Mouse (Mus musculus): ENCODE measurements around the gene Cers1. TPM values are rescaled to one million over a fixed set of nuclear protein-coding genes. Genes with fewer than 3 reads are reported as not detected.

Cers1 gene
- polyA plus RNA-seq, 1 experiment = 0.61 TPM

- Histone ChIP-seq H3K27ac (ENCODE audit: insufficient read depth, low read length) (no peak overlapping the region), H3K27me3 (ENCODE audit: control insufficient read depth, insufficient read depth, low read length) (no peaks in the 10 kb centered on the region), H3K4me3 (ENCODE audit: extremely low read depth, insufficient read depth, insufficient read length) (no peak overlapping the region), H3K36me3 (ENCODE audit: control insufficient read depth, insufficient read depth, low read length) (no peaks in the 10 kb centered on the region), H3K4me1 (ENCODE audit: control insufficient read depth, insufficient read depth, insufficient read length) (peaks cover 18% of the 10 kb centered on the region; the same call in 1 of the 2 replicates)
- no peak for DNase-seq (ENCODE audit: low read depth in 1 of 2, low spot score in 2 of 2)
- TF ChIP-seq POLR2A (IDR thresholded peaks at IDR 0.05; ENCODE audit: low read depth, low read length) (no peak), CTCF (IDR thresholded peaks at IDR 0.05; ENCODE audit: extremely low read depth, insufficient read depth, insufficient read length, insufficient replicate concordance) (no peak)
- 79% methylated on average over 1 of the region's 1 CpGs for WGBS
Measured at GRCm38 (mm10) chr8:70356111-70356510, 40.5 kb downstream of the Cers1 start.

GRCm38 (mm10) chr8:70359411-70359810 lies 43.8 kb downstream of the Cers1 start:
- no peaks in the 10 kb centered on the region for H3K4me1 ChIP-seq (ENCODE audit: control insufficient read depth, insufficient read depth, insufficient read length)

GRCm38 (mm10) chr8:70360769-70361168 lies 45.2 kb downstream of the Cers1 start:
- H3K27me3 ChIP-seq (ENCODE audit: control insufficient read depth, insufficient read depth, low read length) = no peaks in the 10 kb centered on the region
- 60% methylated on average over 4 of the region's 4 CpGs for WGBS
- no peak overlapping the region for H3K27ac ChIP-seq (ENCODE audit: insufficient read depth, low read length)
- H3K4me1 ChIP-seq (ENCODE audit: control insufficient read depth, insufficient read depth, insufficient read length) = no peaks in the 10 kb centered on the region
- no peak for TF ChIP-seq CTCF (IDR thresholded peaks at IDR 0.05; ENCODE audit: extremely low read depth, insufficient read depth, insufficient read length, insufficient replicate concordance)
- no peak for TF ChIP-seq POLR2A (IDR thresholded peaks at IDR 0.05; ENCODE audit: low read depth, low read length)
- H3K4me3 ChIP-seq (ENCODE audit: extremely low read depth, insufficient read depth, insufficient read length) = no peak overlapping the region
- no peaks in the 10 kb centered on the region for H3K36me3 ChIP-seq (ENCODE audit: control insufficient read depth, insufficient read depth, low read length)
- no peak for DNase-seq (ENCODE audit: low read depth in 1 of 2, low spot score in 2 of 2)

More at GRCm38 (mm10) chr8:70359411-70359810, 43.8 kb downstream of the Cers1 start:
- WGBS = 81% methylated on average over 3 of the region's 3 CpGs
- TF ChIP-seq CTCF (IDR thresholded peaks at IDR 0.05; ENCODE audit: extremely low read depth, insufficient read depth, insufficient read length, insufficient replicate concordance) = no peak
- no peak for TF ChIP-seq POLR2A (IDR thresholded peaks at IDR 0.05; ENCODE audit: low read depth, low read length)
- Histone ChIP-seq H3K4me3 (ENCODE audit: extremely low read depth, insufficient read depth, insufficient read length) (no peak overlapping the region), H3K36me3 (ENCODE audit: control insufficient read depth, insufficient read depth, low read length) (no peaks in the 10 kb centered on the region), H3K27ac (ENCODE audit: insufficient read depth, low read length) (no peak overlapping the region), H3K27me3 (ENCODE audit: control insufficient read depth, insufficient read depth, low read length) (no peaks in the 10 kb centered on the region)
- DNase-seq (ENCODE audit: low read depth in 1 of 2, low spot score in 2 of 2) = no peak

- H3K36me3 ChIP-seq (ENCODE audit: control insufficient read depth, insufficient read depth, low read length) = no peaks in the 10 kb centered on the region
- WGBS = 85% methylated on average over 10 of the region's 10 CpGs
- no peak overlapping the region for H3K4me3 ChIP-seq (ENCODE audit: extremely low read depth, insufficient read depth, insufficient read length)
- no peak for TF ChIP-seq CTCF (IDR thresholded peaks at IDR 0.05; ENCODE audit: extremely low read depth, insufficient read depth, insufficient read length, insufficient replicate concordance)
- no peak for TF ChIP-seq POLR2A (IDR thresholded peaks at IDR 0.05; ENCODE audit: low read depth, low read length)
- no peaks in the 10 kb centered on the region for H3K27me3 ChIP-seq (ENCODE audit: control insufficient read depth, insufficient read depth, low read length)
- DNase-seq (ENCODE audit: low read depth in 1 of 2, low spot score in 2 of 2) = no peak
- H3K4me1 ChIP-seq (ENCODE audit: control insufficient read depth, insufficient read depth, insufficient read length) = no peaks in the 10 kb centered on the region
- no peak overlapping the region for H3K27ac ChIP-seq (ENCODE audit: insufficient read depth, low read length)
Measured at GRCm38 (mm10) chr8:70361484-70362032, 46.0 kb downstream of the Cers1 start.

- Histone ChIP-seq H3K27ac (ENCODE audit: insufficient read depth, low read length) (no peak overlapping the region), H3K27me3 (ENCODE audit: control insufficient read depth, insufficient read depth, low read length) (no peaks in the 10 kb centered on the region), H3K4me3 (ENCODE audit: extremely low read depth, insufficient read depth, insufficient read length) (no peak overlapping the region), H3K4me1 (ENCODE audit: control insufficient read depth, insufficient read depth, insufficient read length) (no peaks in the 10 kb centered on the region), H3K36me3 (ENCODE audit: control insufficient read depth, insufficient read depth, low read length) (no peaks in the 10 kb centered on the region)
- DNase-seq (ENCODE audit: low read depth in 1 of 2, low spot score in 2 of 2) = no peak
- TF ChIP-seq CTCF (IDR thresholded peaks at IDR 0.05; ENCODE audit: extremely low read depth, insufficient read depth, insufficient read length, insufficient replicate concordance) (no peak), POLR2A (IDR thresholded peaks at IDR 0.05; ENCODE audit: low read depth, low read length) (no peak)
- 75% methylated on average over 5 of the region's 5 CpGs for WGBS
Measured at GRCm38 (mm10) chr8:70364066-70364465, 48.5 kb downstream of the Cers1 start.

GRCm38 (mm10) chr8:70366588-70366987 lies 51.0 kb downstream of the Cers1 start:
- WGBS = 84% methylated on average over 5 of the region's 5 CpGs
- no peaks in the 10 kb centered on the region for H3K36me3 ChIP-seq (ENCODE audit: control insufficient read depth, insufficient read depth, low read length)
- DNase-seq (ENCODE audit: low read depth in 1 of 2, low spot score in 2 of 2) = no peak
- H3K4me1 ChIP-seq (ENCODE audit: control insufficient read depth, insufficient read depth, insufficient read length) = no peaks in the 10 kb centered on the region
- no peak overlapping the region for H3K27ac ChIP-seq (ENCODE audit: insufficient read depth, low read length)
- no peak overlapping the region for H3K4me3 ChIP-seq (ENCODE audit: extremely low read depth, insufficient read depth, insufficient read length)
- no peak for TF ChIP-seq CTCF (IDR thresholded peaks at IDR 0.05; ENCODE audit: extremely low read depth, insufficient read depth, insufficient read length, insufficient replicate concordance)
- TF ChIP-seq POLR2A (IDR thresholded peaks at IDR 0.05; ENCODE audit: low read depth, low read length) = no peak
- H3K27me3 ChIP-seq (ENCODE audit: control insufficient read depth, insufficient read depth, low read length) = no peaks in the 10 kb centered on the region

- no peak overlapping the region for H3K4me3 ChIP-seq (ENCODE audit: extremely low read depth, insufficient read depth, insufficient read length)
- H3K27ac ChIP-seq (ENCODE audit: insufficient read depth, low read length) = no peak overlapping the region
- WGBS = 95% methylated on average over 7 of the region's 7 CpGs
- peaks cover 14% of the 10 kb centered on the region for H3K4me1 ChIP-seq (ENCODE audit: control insufficient read depth, insufficient read depth, insufficient read length)
- no peaks in the 10 kb centered on the region for H3K36me3 ChIP-seq (ENCODE audit: control insufficient read depth, insufficient read depth, low read length)
- TF ChIP-seq POLR2A (IDR thresholded peaks at IDR 0.05; ENCODE audit: low read depth, low read length) (no peak), CTCF (IDR thresholded peaks at IDR 0.05; ENCODE audit: extremely low read depth, insufficient read depth, insufficient read length, insufficient replicate concordance) (no peak)
- DNase-seq (ENCODE audit: low read depth in 1 of 2, low spot score in 2 of 2) = no peak
- H3K27me3 ChIP-seq (ENCODE audit: control insufficient read depth, insufficient read depth, low read length) = peaks cover 18% of the 10 kb centered on the region
Measured at GRCm38 (mm10) chr8:70370476-70370875, 54.9 kb downstream of the Cers1 start.

Data from spleen, adult 2 months (tissue).